Mouse (Mus musculus) olfactory bulb, adult 2 months (tissue): ENCODE data around the gene 4932438H23Rik.

Source experiments
- CTCF ChIP-seq: fragments of 200-500 bp; IDR thresholded peaks from 2 replicates; pipeline ENCODE4 v1.5.1; 2012; ENCODE audit warnings: low read depth, mild to moderate bottlenecking, low read length, moderate library complexity; ENCODE audit not compliant: insufficient read depth
- POLR2A ChIP-seq: fragments of 200-500 bp; IDR thresholded peaks from 2 replicates; pipeline ENCODE4 v1.6.1; 2012; ENCODE audit warnings: mild to moderate bottlenecking, low read depth, low read length, moderate library complexity; ENCODE audit not compliant: insufficient read depth

DNA sequence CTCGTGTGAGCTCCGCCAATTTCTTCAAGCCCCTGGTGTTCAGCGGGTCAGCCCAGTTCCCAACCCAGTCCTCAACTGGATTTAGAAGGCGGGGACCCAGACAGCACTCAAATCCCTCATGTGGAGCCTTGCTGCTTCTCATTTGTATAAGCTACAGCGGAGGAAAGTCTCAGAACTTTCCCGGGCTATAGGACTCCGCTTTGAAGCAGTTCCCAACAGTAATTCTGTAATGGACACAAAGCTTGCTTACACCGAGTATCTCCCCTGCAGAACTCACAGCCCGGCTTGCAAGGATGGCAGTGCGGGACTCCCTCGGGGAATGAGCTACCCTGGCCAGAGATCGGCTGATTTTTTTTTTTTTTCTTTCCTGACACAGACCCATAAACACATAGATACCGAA, 45.1 kb upstream of the 4932438H23Rik start:
- TF ChIP-seq CTCF (no peak), POLR2A (no peak)
